Mouse (Mus musculus) thymus, adult 2 months (tissue): ENCODE data around the gene Atg10. TPM values are rescaled to one million over a fixed set of nuclear protein-coding genes. Genes with fewer than 3 reads are reported as not detected.

Experiments used
- DNase-seq: peaks from one replicate; pipeline ENCODE4 v3.0.0; 2021
- H3K27ac ChIP-seq: fragments of 200-500 bp; 2 replicates; pipeline ENCODE4 v1.5.1; 2012; ENCODE audit warnings: low read length, control low read depth; ENCODE audit not compliant: control insufficient read depth, insufficient read depth
- H3K27me3 ChIP-seq: fragments of 200-500 bp; 2 replicates; pipeline ENCODE4 v1.6.1; 2012; ENCODE audit warnings: mild to moderate bottlenecking, low read length, moderate library complexity, mixed read lengths; ENCODE audit not compliant: control insufficient read depth, insufficient read depth
- H3K36me3 ChIP-seq: fragments of 200-500 bp; 2 replicates; pipeline ENCODE4 v1.6.1; 2012; ENCODE audit warnings: mild to moderate bottlenecking, low read length, moderate library complexity; ENCODE audit not compliant: control insufficient read depth, insufficient read depth
- H3K4me1 ChIP-seq: fragments of 200-500 bp; replicated peaks from 2 replicates; pipeline ENCODE4 v1.6.1; 2012; ENCODE audit warnings: low read length; ENCODE audit not compliant: control insufficient read depth, insufficient read depth
- H3K4me3 ChIP-seq: fragments of 200-500 bp; 2 replicates; pipeline ENCODE4 v1.5.1; 2012; ENCODE audit warnings: mild to moderate bottlenecking, low read length, control low read depth, moderate library complexity; ENCODE audit not compliant: control insufficient read depth, insufficient read depth
- CTCF ChIP-seq: fragments of 200-500 bp; IDR thresholded peaks from 2 replicates; pipeline ENCODE4 v1.5.1; 2012; ENCODE audit warnings: mild to moderate bottlenecking, control low read depth, low read length, moderate library complexity, borderline replicate concordance; ENCODE audit not compliant: control insufficient read depth, poor library complexity, insufficient read depth; ENCODE audit errors: extremely low read depth
- POLR2A ChIP-seq: fragments of 200-500 bp; IDR thresholded peaks from 2 replicates; pipeline ENCODE4 v1.6.1; 2012; ENCODE audit warnings: mild to moderate bottlenecking, low read length, control low read depth, moderate library complexity; ENCODE audit not compliant: control insufficient read depth, poor library complexity, insufficient read depth; ENCODE audit errors: extremely low read depth
- WGBS: fragments of 180-500 bp; shearing (Covaris S2); methylation state at CpG from one replicate; pipeline ENCODE4 v1.1.7; 2018; 5-methylcytosine and 5-hydroxymethylcytosine counted together
- polyA plus RNA-seq: library from polyadenylated mRNA; depleted of rRNA; stranded (reverse); fragments of >200 nt; gene quantifications from 2 replicates; pipeline ENCODE4 v1.2.3, GENCODE M21; 2012

Atg10 gene
- polyA plus RNA-seq, 1 experiment: 1.4 TPM

GRCm38 (mm10) chr13:91093162-91093561 lies 130.6 kb downstream of the Atg10 start:
- H3K27ac ChIP-seq: no peak overlapping the region

GRCm38 (mm10) chr13:91091731-91092190 lies 132.0 kb downstream of the Atg10 start:
- Histone ChIP-seq H3K4me3 (no peak overlapping the region), H3K4me1 (peaks cover 11% of the 10 kb centered on the region), H3K27me3 (no peaks in the 10 kb centered on the region), H3K27ac (no peak overlapping the region), H3K36me3 (no peaks in the 10 kb centered on the region)
- DNase-seq: no peak
- no peak for TF ChIP-seq CTCF
- TF ChIP-seq POLR2A: no peak
- WGBS: 56% methylated on average over 2 of the region's 2 CpGs

More at GRCm38 (mm10) chr13:91093162-91093561, 130.6 kb downstream of the Atg10 start:
- no peak overlapping the region for H3K4me3 ChIP-seq
- no peak for TF ChIP-seq CTCF
- TF ChIP-seq POLR2A: no peak
- no peaks in the 10 kb centered on the region for H3K27me3 ChIP-seq
- peak; percentile 16 for DNase-seq
- no peaks in the 10 kb centered on the region for H3K36me3 ChIP-seq
- WGBS: 15% methylated on average over 6 of the region's 6 CpGs
- peaks cover 11% of the 10 kb centered on the region for H3K4me1 ChIP-seq

- WGBS: 74% methylated on average over 4 of the region's 4 CpGs
- Histone ChIP-seq H3K4me1 (peaks cover 11% of the 10 kb centered on the region), H3K27ac (peak overlapping the region; percentile 22; the same call in 1 of the 2 replicates), H3K4me3 (no peak overlapping the region), H3K27me3 (no peaks in the 10 kb centered on the region), H3K36me3 (no peaks in the 10 kb centered on the region)
- TF ChIP-seq CTCF (no peak), POLR2A (no peak)
- no peak for DNase-seq
These were observed 132.7 kb downstream of the Atg10 start for GRCm38 (mm10) chr13:91090861-91091730.

GRCm38 (mm10) chr13:91086361-91086900 lies 137.3 kb downstream of the Atg10 start:
- Histone ChIP-seq H3K4me1 (peaks cover 5% of the 10 kb centered on the region), H3K4me3 (no peak overlapping the region), H3K36me3 (no peaks in the 10 kb centered on the region), H3K27ac (no peak overlapping the region), H3K27me3 (no peaks in the 10 kb centered on the region)
- TF ChIP-seq POLR2A (no peak), CTCF (no peak)
- no peak for DNase-seq
- 96% methylated on average over 12 of the region's 12 CpGs for WGBS

GRCm38 (mm10) chr13:91072351-91072750 lies 151.4 kb downstream of the Atg10 start:
- Histone ChIP-seq H3K27me3 (no peaks in the 10 kb centered on the region), H3K4me1 (no peaks in the 10 kb centered on the region), H3K4me3 (no peak overlapping the region), H3K36me3 (no peaks in the 10 kb centered on the region), H3K27ac (no peak overlapping the region)
- WGBS: 99% methylated on average over 2 of the region's 2 CpGs
- no peak for TF ChIP-seq POLR2A
- TF ChIP-seq CTCF: no peak
- DNase-seq: no peak

GRCm38 (mm10) chr13:91060871-91061270 lies 162.9 kb downstream of the Atg10 start:
- no peaks in the 10 kb centered on the region for H3K27me3 ChIP-seq
- no peak overlapping the region for H3K27ac ChIP-seq
- no peaks in the 10 kb centered on the region for H3K4me1 ChIP-seq
- DNase-seq: no peak
- 97% methylated on average over 5 of the region's 5 CpGs for WGBS
- no peaks in the 10 kb centered on the region for H3K36me3 ChIP-seq
- TF ChIP-seq CTCF: no peak
- no peak for TF ChIP-seq POLR2A
- H3K4me3 ChIP-seq: no peak overlapping the region

GRCm38 (mm10) chr13:91048171-91048570 lies 175.6 kb downstream of the Atg10 start:
- no peak overlapping the region for H3K27ac ChIP-seq
- no peaks in the 10 kb centered on the region; the same call in none of the 2 replicates for H3K4me1 ChIP-seq
- H3K27me3 ChIP-seq: no peaks in the 10 kb centered on the region
- TF ChIP-seq CTCF (no peak), POLR2A (no peak)
- no peak overlapping the region for H3K4me3 ChIP-seq
- WGBS: 97% methylated on average over 4 of the region's 4 CpGs
- H3K36me3 ChIP-seq: no peaks in the 10 kb centered on the region
- no peak for DNase-seq
